Mouse (Mus musculus): ENCODE results near the gene Smim24.
A peak's percentile ranks its signal among the peaks of the same experiment; 100 is the strongest.

The Smim24 gene

DNA sequence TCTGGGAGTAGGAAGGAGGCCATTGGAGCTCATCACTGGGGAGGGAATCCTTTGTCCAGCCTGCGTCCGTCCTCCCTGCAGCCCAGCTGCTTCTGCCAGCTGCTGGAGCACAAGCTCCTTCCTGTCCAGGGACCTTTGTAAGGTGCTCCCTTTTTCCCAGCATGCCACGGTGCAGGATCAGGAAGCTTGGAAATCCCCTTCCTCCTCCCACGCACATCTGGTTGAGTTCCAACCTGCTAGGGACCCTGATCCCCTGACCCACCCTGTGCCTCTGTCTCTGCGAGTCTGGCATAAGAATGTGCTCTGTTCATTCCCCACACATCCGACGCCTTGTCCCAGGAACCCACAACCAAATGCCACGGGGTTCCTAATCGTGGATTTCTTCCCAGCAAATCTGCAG is 18.1 kb downstream of the Smim24 start:
- DNase-seq, result peak; percentile 67

DNA sequence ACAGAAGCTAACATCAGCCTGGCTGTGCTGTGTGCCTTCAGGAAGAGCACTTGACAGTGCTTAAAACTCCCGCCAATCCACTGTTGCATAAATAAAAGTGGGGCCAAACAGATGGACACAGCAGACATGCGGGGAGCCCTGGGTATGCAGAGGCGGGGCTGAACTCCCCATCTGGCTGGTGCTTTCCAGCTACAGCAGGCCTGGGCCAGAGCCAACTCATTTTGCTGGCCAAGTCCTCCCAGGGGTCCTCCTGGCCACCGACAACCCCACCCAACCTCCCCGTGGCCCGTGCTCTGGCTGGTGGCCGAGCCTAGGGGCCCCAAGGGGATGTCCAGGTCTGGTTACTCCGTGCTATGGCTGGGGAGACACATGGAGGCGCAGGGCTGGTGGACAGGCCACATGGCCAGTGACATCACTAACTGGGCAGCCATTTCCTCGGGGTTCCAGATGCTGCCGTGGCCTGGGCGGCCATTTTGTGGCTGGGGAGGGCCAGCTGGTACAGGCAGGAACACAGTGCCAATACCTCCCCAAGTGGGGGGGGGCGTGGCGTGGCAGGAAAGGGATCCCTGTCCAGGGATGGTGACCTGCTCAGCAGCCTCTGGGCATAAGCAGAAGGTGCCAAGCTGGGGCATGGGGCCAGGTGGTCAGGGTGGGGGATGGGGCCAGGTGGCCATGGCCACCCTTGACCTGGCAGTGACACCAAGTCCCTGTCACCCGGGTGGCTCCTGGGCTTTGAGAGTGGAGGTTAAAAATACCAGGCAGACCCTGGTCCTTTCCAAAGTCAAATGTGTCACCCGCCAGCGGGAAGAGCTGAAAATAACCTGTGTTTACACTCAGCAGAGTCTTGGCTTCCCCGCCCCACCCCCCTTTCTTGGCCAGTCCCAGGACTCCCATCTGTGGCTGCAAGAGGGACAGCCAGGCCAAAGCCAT is 18.9 kb downstream of the Smim24 start:
- DNase-seq, result peak; percentile 91

DNA sequence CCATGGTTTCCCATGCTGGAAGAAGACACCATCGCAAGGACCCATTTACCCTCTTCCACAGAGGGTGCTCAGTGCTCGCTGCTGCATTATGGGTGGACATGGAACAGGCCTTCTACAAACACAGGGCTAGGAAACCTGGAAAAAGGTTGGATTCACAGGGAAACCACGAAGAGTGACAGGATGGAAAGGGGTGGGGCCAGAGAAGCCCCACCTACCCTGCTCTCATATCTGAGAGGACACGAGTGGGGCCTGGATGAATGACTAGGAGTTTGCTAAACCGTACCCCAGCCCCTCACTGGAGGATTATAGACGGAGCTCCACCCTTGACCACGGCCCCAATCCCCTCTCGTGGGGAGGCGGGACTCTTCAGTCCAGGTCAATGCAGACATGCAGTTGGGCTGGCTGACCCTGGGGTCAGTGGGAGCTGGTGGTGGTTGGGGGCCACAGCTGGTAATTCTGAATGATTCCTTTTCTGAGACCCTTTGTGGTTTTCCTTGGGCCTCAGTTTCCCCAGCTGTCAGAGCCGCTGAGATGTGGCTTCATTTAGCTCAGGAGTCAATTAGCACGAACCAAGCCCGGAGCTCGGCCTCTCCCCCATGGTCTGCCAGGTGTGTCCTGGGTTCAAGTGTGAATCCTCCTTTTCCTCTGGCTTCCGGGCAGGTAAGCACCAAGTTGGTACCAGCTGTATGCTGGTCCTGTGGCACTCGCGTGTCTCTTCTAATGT is 19.9 kb downstream of the Smim24 start:
- DNase-seq, result no peak

DNA sequence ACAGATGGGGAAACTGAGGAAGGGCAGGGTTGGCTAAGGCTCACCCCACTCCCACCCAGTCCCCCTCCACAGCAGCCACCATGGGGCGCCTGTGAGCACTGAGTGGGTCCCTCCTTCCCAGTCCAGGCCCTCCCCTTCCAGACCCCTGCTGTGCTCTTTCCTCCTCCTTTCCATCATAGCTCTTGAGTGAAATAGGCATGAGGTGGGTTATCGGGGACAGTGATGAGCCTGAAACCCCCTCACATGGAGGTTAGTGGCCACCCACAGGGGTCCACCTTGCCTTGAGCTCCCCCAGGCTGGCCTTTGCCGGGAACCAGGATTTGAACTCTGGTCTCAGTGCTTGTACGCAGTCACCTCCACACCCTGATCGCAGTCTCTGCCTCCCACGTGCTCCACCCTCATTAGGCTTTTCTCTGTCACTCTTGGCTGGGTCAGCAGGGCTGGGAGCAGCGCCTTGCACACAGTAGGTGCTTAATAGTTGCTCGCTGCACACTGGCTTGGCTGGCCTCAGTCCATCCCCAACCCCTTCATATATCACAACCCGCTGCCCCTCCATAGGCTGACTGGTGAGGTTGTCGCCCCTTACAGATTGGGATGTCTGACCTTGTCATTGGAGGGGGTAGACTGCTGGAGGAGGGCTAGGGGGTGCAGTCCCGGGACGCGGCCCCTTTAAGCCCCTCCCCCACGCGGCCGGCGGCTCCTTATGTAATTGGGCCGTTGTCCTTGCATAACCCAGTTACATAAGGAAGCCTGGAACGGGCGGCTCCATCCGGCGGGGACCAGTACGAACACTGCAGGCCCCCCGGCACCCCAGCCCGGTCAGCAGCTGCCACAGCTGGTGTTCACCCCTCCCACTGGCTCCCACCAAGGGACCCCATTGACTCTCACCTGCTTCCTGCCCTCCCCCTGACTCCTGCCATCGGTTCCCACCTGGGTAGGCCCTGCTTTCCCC is 20.7 kb downstream of the Smim24 start:
- peak; percentile 95 for DNase-seq

GRCm38 (mm10) chr10:81414682-81415081 is 21.8 kb downstream of the Smim24 start:
- DNase-seq, result peak; percentile 79

- DNase-seq, result no peak
Observed at GRCm38 (mm10) chr10:81415146-81415545, 22.3 kb downstream of the Smim24 start.

DNA sequence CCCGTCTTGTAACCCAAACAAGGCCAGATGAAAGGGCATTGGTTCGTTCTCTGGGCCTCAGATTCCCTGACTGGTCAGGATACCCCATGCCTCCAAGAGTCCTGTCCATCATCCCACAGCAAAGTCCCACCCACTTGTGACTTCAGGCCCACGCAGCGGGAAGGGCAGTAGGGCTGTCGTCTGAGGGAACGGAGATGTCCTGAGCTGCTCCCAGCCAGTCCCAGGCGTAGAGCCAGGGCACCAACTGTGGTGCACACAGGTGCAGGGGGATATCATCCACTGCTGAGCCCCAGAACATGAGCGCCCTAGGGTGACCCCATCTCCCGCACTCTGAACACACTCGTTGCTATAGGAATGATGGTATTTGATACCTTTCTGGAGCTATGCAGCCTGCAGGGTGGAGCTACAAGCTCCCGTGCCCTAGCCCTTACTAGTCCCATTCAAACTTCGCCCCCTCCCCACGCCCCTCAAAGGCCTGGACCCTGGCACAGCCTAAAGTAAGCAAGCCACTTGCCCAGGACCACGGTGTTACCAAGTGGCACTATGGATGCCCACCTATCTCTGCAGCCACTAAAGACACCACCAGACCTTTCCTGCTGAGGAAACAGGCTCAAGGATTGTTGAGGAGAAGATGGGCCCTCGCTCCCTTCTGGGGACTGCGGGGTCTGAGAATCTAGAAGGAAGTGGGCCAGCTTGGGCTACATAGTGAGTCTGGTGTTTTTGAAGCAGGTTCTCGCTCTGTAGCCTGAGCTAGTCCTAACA is 22.9 kb downstream of the Smim24 start:
- DNase-seq, result no peak

GRCm38 (mm10) chr10:81416581-81417226 is 23.9 kb downstream of the Smim24 start:
- peak; percentile 91 for DNase-seq

DNA sequence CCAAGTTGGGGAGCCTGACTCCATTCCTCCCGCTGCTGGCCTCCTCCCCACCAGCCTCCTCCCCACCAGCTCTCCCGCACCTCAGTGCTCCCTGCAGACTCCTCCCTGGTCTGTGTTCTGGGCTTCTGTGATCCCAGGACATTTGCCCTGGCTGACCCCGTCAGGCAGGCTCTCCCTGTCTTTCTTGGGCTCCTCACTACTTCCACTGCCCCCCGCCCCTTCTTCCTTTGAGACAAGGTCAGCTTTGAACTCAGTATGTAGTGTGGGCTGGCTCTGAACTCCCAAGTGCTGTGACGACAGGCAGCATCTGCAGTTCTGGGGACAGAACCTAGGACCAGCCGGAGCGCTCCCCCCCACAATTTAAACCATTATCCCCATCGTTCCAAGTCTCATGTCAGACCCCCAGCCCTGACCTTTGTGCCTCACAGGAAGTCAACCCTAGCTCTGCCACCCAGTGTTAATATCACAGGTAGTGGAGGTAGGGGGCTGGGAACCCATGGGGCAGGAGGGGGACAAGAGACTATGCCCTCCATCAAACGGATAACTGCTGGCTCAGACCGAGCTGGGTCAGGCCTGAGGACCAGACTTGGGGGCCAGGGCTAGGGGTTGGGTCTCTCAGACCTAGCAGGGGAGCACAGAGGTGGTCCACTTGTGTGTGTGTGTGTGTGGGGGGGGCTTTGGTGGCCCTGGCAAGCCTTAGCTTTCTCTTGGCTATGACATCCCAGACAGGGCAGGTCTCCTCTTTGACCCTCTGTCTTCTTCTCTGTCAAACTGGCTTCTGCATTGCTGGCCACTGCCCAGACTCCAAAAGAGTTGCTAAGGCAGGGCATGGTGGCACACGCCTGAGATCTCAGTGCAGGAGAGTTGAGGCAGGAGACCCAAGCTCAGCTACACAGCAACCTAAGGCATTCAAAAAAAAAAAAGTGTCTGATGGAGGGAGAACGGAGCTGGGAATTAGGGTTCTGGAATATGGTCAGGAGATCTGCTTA is 24.7 kb downstream of the Smim24 start:
- no peak for DNase-seq

- DNase-seq, result no peak
Observed at GRCm38 (mm10) chr10:81418216-81419070, 25.6 kb downstream of the Smim24 start.

GRCm38 (mm10) chr10:81419111-81419928 is 26.5 kb downstream of the Smim24 start:
- DNase-seq, result peak; percentile 2

DNA sequence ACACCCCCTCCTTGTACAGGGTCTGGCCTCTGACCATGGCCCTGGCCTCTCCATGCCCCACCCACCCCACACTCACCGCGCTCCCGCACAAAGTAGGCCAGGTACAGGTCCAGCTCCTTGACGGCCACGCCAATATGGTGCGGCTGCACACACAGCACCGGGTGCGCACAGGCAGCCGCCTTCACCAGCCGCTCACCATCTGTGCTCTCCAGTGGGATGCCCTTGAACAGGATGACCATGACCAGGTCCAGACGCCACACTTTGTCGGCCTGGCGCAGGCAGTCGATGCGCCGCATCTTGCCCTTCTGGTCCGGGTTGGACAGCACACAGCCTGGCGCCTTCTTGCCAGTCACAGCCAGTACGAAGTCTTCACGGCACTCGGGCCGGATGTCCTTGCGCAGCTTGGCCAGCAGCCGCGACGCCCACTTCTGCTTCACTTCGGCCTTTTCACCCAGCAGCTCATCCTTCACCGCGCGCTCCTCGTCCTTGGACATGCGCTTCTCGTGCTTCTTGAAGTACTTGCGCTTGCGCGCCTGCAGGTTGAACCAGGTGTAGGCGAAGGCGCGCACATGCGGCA is 27.4 kb downstream of the Smim24 start:
- peak; percentile 15 for DNase-seq

DNA sequence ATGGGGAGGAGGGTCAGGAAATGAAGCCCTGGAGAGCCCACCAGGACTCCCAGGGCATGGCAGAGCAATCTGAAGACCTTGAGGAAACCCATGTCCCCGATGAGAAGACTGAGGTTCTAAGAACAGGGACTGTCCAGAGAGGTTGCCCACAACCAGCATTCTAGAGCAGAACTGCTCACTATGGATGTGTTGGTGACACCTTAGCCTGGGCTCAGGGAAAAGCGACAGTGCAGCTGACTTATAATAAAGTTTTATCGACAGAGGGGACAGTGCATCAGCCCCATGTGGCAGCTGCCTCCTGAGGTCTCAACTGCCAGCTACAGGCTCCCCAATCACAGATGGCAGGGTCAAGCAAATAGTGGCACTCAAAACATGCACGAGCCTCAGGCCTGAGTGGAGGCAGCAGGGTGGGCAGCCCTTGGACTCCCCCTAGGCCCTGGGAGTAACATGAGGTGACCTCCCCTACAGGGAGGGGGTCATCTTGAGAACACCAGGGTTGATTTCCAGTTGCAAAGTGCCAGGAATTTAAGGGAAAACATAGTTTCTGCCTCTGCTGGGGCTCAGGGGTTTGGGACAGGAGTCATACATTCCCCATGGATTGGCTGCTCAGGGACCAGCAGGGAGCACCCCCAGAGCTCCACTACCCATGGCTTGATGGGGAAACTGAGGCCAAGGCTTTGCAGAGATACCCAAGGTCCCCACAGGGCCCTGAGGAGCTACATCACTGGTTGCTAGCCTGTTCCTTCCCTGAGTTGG is 28.4 kb downstream of the Smim24 start:
- no peak for DNase-seq

DNA sequence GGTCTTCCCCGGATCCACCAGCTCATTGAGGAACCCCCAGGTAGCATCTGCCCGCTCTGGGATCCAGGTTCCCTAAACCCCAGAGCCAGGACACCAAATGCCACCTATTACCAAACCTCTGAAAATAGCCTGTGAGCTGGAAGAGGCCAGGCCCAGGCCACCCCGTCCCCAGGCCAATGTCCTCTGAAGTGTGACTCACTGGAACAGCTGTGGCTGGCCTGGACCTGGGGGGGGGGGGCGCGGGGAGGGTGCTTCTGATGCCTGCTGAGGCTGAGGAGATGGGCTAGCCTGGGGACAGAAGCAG is 28.9 kb downstream of the Smim24 start:
- DNase-seq, result peak; percentile 9

DNA sequence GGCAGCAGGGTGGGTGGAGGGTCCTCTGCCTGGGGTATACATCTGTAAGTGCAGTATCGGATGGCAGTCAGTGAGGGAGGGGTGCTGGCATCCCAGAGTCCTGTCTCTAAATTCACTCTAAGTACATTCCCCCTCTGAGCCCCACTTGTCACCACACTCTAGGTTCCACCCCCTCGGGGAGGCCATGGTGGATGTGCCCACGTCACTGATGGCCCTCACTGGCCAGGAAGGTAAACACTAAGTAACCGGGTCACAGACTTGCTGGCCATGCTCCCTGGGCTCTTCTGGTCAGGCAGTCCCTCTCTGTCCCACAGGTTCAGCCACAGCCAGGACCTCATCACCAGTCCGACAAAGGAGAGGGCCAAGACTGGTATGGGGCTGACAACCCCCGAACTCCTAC is 29.3 kb downstream of the Smim24 start:
- no peak for DNase-seq

DNA sequence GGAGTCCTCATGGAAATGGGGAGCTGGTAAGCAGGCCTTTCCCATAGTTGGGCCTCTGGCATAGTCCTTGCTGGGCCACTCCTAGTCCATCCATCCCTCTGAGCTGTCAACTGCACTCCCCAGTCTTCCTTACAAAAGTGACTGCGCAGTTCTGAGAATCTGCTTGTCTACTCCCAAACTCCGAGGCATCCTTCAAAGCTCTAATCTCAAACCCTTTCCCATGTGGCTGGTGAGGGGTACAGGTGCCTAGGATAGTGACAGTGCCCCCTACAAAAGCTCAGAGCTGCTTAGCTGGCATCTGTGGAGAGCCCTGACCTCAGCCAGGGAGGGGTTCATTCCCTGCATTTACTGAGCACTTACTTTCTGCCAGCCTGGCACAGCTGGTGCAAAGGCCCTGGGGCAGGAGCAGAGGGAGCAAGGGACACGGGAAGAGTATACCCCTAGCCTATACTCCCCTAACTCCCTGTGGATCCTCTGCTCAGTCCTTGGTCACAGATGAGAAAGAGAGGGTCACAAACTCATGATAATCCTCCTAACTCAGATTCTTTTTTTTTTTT is 29.9 kb downstream of the Smim24 start:
- no peak for DNase-seq

Data from kidney, postnatal 14 days (tissue).